Mouse (Mus musculus) layer of hippocampus, adult 6 months (tissue): Measurements from ENCODE around the gene Defa35. TPM values are rescaled to one million over a fixed set of nuclear protein-coding genes. Genes with fewer than 3 reads are reported as not detected.

Source experiments
- long read RNA-seq, 2 experiments: library from polyadenylated mRNA; unstranded; transcript quantifications; one replicate each; pipeline ENCODE4 v2.0.0; 2019 to 2020
- polyA plus RNA-seq: library from polyadenylated mRNA; unstranded; fragments of <200 nt; fragmentation: Nextera tagmentation; gene quantifications from 2 replicates; pipeline ENCODE4 v1.2.3, GENCODE M21; 2021

The Defa35 gene
- not detected in 2 replicates for polyA plus RNA-seq
- long read RNA-seq, experiment 1 = 0 reads
- long read RNA-seq, experiment 2 = 0 reads

GRCm38 (mm10) chr8:21064738-21065137, at the start of gene Defa35:
TSS of gene Defa35 (plus strand) at chr8:21065038.

GRCm38 (mm10) chr8:21025245-21025644, 39.6 kb upstream of the Defa35 start, which contains the start of gene Defa21:
TSS of gene Defa21 (plus strand) at chr8:21025545.

DNA sequence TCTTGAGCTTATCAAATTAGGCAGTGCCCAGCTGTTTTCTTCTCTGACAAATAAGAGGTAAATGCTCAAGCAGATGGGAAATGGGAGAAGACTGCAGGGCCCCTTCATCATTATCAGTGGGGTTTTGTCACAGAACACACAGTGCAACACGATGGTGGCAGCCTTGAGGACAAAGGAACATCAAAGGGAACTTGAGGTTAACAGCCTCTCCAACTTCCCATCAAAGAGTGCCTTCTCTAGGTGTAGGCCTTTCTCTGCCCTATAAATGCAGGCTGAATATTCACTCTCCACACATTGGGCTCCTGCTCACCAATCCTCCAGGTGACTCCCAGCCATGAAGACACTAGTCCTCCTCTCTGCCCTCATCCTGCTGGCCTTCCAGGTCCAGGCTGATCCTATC, 10.1 kb upstream of the Defa35 start, which contains the start of gene Defa23:
TSS of gene Defa23 (plus strand) at position 301 of the 400 bp plus-strand sequence.

GRCm38 (mm10) chr8:21084142-21084541, 19.3 kb downstream of the Defa35 start, which contains the start of gene Defa25:
TSS of gene Defa25 (plus strand) at chr8:21084442.

DNA sequence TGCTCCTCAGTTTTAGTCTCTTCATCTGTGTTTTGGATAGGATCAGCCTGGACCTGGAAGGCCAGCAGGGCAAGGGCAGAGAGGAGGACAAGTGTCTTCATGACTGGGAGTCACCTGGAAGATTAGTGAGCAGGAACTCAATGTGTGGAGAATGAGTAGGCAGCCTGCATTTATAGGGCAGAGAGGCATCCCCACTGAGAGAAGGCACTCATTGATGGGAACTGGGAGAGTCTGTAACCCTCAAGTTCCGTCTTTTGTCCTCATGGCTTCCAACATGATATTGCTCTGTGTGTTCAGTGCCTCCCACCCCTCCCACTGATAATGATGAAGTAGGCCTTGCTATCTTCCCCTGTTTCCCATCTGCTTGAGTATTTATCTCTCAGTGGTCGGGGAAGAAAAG, 31.1 kb downstream of the Defa35 start, which contains the start of gene Gm14851:
TSS of gene Gm14851 (minus strand) at position 101 of the 400 bp plus-strand sequence.

Other genes starting within 250 kb of the Defa35 start
- gene Defb33, start 172.4 kb upstream of the Defa35 start, polyA plus RNA-seq = not detected in 2 replicates
- gene Gm15056, start 162.4 kb upstream of the Defa35 start, polyA plus RNA-seq = not detected in 2 replicates
- not detected in 2 replicates for gene Gm6040, start 143.0 kb upstream of the Defa35 start, polyA plus RNA-seq
- gene AY761185, start 120.3 kb upstream of the Defa35 start, polyA plus RNA-seq = not detected in 2 replicates
- not detected in 2 replicates for gene Defa21, start 39.5 kb upstream of the Defa35 start, polyA plus RNA-seq
- not detected in 2 replicates for gene Defa23, start 10.0 kb upstream of the Defa35 start, polyA plus RNA-seq
- not detected in 2 replicates for gene Defa25, start 19.4 kb downstream of the Defa35 start, polyA plus RNA-seq
- not detected in 2 replicates for gene Gm14851, start 31.0 kb downstream of the Defa35 start, polyA plus RNA-seq
- not detected in 2 replicates for gene Defa30, start 69.6 kb downstream of the Defa35 start, polyA plus RNA-seq
- gene Defa22, start 97.2 kb downstream of the Defa35 start, polyA plus RNA-seq = not detected in 2 replicates
- gene Defa31, start 126.6 kb downstream of the Defa35 start, polyA plus RNA-seq = not detected in 2 replicates
- gene Gm15293, start 136.5 kb downstream of the Defa35 start, polyA plus RNA-seq = not detected in 2 replicates
- not detected in 2 replicates for gene Gm15292, start 184.7 kb downstream of the Defa35 start, polyA plus RNA-seq